Mouse (Mus musculus) testis, adult 10 weeks (tissue): Measurements from ENCODE around the gene Dynlt1a. TPM values are rescaled to one million over a fixed set of nuclear protein-coding genes. Genes with fewer than 3 reads are reported as not detected.

Experiments used
- polyA plus RNA-seq: library from polyadenylated mRNA; stranded (reverse); fragments of 350-450 nt; fragmentation: Illumina TruSeq; extraction: RNeasy Lipid Tissue Mini Kit (QIAGEN cat#74804); gene quantifications from one replicate; pipeline ENCODE4 v1.2.3, GENCODE M21; 2014; ENCODE audit warnings: low read depth, low replicate concordance

The Dynlt1a gene
- polyA plus RNA-seq: 78.1 TPM

GRCm38 (mm10) chr17:6317339-6317985 is at the start of gene Dynlt1a:
TSS of gene Dynlt1a (minus strand) at chr17:6317500.

GRCm38 (mm10) chr17:6256400-6257069 is 60.8 kb downstream of the Dynlt1a start, which contains the start of gene Tmem181a:
TSS of gene Tmem181a (plus strand) at chr17:6256860.

Other genes starting within 250 kb of the Dynlt1a start
- gene Serac1, start 237.8 kb downstream of the Dynlt1a start, polyA plus RNA-seq: 10.0 TPM
- 15.6 TPM for gene Gtf2h5, start 237.7 kb downstream of the Dynlt1a start, polyA plus RNA-seq
- gene Tulp4, start 211.1 kb downstream of the Dynlt1a start, polyA plus RNA-seq: 131 TPM
- gene Tmem181a, start 60.6 kb downstream of the Dynlt1a start, polyA plus RNA-seq: 6.5 TPM
- 580 TPM for gene Dynlt1b, start 112.6 kb upstream of the Dynlt1a start, polyA plus RNA-seq